Mouse (Mus musculus): Measurements from ENCODE around the gene Gnaq.

The Gnaq gene

DNA sequence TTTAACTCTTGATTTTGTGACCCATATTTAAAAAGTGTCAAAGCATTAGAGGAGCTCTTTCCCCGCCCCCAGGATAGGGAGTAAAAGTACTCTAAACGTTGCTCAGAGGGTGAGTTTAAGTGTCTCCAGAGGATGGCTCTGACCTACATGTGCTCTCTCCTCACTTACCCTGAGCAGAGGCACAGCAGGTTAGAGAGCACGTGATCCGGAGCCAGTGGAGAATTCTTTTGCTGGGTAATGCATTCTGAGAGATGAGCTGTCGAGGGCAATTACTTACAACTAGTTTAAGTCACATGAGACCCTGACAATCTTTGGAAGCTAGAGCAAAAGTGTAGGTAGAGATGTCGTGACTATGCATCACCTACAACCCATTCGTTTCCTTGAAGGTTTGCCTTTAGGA lies 168.7 kb downstream of the Gnaq start:
- intact Hi-C loops (cut with DNase I): no loop called here

DNA sequence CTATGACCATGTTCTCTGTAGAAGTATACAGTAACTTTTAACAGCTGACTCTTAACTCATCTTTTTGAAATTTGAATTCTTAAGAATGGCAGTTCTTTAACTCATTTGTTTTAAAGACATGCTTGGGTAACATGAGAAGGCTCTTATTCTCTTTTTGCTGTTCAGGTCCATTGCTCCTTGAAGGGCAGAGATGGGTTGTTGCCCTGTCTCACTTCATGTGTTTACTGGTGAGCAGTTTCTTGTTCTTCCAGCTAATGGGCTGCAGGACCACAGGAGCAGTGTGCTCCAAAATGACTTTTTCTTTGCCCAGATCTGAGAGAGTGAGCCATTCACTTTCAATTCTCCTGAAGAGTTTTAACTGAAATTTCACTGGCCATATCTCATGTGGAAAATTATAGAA lies 176.4 kb downstream of the Gnaq start:
- intact Hi-C loops (cut with DNase I): no loop called here

DNA sequence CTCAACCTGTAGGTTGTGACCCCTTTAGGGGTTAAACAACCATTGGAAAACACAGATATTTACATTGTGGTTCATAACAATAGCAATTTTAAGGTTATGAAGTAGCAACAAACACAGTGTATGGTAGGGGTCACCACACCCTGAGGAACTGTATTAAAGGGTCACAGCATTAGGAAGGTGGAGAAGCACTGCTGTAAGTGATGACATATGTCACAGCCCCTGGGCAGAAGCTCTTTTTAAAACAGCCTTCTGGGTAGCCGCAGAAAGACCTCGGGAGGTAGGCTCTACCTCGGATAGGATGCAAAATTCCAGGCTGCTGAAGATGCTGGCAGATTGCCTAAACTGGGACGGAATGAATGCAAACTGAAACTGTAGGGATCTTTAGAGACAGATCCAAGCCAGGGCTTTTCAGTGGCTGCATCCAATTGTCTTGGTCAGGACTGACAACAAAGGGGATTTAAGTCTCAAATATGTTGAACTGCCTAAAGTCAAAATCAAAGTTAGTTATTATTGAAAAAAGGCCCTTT lies 181.7 kb downstream of the Gnaq start:
- intact Hi-C loops (cut with DNase I): loop anchor here (10.0 kb wide), 1 partner anchor 50 kb away; no protein-coding TSS in a partner anchor

DNA sequence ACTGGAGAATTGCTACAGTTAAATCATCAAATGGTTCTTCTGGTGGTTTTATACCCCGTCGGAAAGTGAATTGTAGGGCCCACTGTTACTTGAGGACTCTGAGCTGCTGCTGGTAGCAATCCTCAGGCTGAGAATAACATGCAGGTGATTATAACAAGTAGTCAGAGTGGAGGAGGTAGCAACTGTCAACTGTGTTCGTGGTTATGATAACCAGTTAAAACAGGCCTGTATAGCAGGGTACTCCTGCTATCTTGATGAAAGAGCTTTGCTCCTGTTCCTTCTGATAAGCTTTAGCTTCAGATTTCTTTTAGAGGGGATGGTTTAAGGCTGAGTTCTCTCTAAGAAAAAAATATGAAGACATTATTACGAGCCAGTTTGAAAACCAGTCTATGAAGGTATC lies 182.9 kb downstream of the Gnaq start:
- intact Hi-C loops (cut with DNase I): loop anchor here (10.0 kb wide), 1 partner anchor 51 kb away; no protein-coding TSS in a partner anchor

DNA sequence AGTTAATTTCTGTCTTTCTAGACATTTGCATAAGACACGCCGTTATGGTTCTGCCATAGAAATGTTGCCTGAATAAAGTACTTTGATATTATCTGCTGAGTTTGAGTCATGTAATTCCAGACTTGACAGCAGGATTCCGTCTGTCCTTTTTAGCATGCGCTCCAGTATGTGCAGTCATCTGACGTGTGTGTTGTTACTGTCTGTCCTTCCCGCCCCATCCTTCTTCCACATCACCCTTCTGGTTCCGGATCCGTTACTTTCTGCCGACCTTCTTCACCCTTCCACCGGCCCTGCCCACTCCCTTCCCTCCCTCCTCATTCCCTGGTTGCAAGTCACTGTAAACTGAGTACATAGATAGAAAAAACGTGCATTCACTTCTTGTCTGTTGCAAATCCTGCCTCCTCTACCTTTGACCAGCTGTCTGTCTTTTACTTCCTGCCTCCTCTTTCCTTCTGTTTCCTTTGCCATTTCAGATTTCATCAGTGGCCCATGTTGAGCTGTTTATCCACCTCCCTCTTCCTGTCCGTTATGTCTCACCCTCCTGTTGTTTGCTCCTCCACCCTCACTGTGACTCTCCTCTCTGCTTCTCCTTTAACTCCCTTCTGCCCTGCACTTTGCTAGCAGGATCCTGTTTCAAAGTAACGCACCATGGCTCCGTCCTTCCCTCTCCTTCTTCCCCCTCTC lies 185.6 kb downstream of the Gnaq start:
- intact Hi-C loops (cut with DNase I): loop anchor here (10.0 kb wide), 1 partner anchor 53 kb away; no protein-coding TSS in a partner anchor

DNA sequence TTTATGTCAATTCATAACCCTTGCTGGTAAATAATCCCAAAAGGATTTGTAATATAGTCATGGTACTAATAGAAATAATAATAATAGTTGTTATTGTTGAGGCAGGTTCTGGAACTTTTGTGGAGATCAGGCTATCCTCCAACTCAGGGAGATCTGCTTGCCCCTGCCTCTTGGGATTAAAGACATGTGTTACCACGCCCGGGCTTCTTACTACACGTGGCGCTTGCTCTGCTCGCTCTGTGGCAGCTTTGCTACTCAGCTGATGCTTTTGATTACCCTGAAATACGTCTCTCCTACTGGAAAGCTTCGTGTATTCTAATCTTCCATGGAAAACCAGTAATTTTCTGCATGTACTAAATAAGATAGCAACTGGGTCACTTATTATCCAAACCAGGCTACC lies 187.4 kb downstream of the Gnaq start:
- intact Hi-C loops (cut with DNase I): loop anchor here (10.0 kb wide), 1 partner anchor 55 kb away; no protein-coding TSS in a partner anchor

DNA sequence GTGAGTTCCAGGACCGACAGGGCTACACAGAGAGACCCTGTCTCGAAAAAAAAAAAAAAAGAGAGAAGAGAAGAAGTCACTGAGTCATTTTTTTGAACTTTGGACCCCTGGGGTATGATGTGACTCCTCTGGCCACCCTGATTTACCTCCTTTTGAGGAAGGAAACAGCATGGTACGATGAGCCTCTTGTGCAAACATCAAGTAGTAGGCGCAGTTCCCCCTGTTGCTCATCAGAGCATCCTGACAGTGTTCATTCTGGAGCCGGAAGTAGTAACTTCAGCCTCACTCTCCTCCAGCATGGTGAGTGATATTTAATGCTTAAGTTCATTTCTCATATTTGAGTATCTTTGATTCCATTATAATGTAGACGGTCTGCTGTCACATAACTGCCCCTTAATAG lies 190.4 kb downstream of the Gnaq start:
- intact Hi-C loops (cut with DNase I): no loop called here

DNA sequence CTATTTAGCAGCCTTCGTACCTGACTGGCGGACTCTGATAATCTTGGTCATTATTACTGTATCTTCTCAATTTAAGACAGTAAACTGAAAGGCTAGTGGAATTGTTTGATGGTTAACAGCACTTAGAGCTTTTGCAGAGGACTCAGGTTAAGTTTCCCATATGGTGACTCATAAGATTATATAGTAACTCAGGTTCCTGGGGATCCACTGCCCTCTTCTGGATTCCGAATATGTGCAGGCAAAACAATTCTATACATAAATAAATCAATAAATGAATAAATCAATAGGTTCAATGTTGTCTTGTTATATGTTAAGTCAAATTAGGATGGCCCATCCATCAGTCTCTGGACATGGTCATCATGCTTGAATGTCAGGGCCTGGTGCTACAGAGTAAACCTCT lies 191.6 kb downstream of the Gnaq start:
- intact Hi-C loops (cut with DNase I): no loop called here

DNA sequence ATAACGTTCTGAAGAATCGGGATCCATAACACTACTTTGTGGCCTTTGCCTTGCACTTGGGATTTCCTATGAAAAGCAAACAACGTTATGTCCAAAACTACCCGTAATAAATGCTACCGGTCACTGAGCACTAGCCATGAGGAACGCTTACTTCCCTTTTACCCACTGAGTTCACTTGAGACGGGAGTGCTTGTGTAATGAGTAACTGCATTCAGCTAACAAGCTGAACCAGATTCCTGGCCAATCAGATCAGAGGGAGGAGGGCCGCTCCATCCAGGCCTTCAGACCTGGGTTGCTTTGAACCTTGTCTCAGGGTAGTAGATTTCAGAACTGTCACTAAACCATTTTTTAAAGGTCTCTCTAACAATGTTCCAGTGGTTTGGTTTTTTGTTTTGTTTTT lies 193.3 kb downstream of the Gnaq start:
- intact Hi-C loops (cut with DNase I): no loop called here

DNA sequence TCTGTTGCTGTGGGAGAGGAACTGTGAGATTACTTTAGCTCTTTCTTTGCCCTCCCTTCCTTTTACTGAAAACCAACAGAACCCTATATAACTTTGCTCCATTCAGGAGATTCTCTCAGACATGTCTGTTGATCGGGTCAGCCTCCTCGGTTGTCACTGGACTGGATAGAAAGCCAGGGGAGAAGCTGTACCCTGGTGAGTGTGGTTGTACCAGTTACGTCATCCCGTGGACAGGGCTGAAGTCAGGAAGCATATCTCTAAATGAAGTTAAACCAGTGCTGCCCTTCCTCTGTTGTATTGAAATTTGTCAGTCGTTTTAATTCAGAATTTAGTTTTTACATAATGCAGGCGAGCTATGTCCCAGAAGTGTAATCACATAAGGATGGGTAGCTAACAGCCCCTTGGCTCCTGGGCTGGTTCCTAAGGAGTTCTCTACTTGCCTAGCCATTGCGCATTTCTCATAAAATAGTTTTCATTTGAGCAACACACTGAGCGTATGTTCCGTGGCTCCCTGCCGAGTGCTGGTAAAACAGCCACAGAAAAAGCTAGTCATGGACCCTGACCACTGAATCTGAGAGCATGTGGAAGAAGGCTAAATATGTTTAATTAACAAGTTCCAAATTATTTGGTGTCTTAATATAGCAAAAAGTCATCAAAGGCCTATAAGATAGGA lies 194.9 kb downstream of the Gnaq start:
- intact Hi-C loops (cut with DNase I): no loop called here

DNA sequence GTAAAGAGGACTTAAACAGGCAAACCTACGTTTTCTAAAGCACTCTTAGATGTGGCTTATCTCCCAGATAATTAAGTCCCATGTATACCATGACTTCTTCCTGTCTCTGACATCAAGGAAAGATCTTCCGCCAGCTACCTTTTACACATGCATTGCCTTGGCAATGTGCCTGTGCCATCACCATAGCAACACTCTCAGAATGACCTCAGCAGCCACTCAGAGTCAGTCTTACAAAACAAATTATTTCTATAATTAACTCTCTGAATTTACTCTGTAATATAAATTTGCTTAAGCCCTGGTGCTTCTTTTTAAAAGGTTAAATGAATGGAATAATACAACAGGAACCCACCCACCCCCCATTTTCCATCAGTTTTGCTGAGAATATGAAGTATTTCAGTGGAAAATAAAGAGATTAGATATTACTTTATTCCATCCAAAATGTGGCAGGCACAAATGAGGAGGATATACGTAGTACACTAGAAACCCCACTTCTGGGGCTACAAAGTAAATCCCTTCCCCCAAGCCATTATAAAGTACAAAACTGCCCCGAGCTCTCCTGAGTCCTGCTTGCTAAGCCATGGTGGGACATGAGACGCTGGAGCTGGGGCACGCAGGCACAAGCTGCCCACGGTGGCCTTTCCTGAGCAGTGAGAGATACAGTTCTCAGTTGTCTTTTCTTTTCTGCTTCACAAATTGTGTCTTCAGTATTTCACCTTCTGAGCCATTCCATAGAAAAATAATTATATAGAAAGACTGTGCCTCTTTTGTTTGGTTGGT lies 195.6 kb downstream of the Gnaq start:
- intact Hi-C loops (cut with DNase I): no loop called here

DNA sequence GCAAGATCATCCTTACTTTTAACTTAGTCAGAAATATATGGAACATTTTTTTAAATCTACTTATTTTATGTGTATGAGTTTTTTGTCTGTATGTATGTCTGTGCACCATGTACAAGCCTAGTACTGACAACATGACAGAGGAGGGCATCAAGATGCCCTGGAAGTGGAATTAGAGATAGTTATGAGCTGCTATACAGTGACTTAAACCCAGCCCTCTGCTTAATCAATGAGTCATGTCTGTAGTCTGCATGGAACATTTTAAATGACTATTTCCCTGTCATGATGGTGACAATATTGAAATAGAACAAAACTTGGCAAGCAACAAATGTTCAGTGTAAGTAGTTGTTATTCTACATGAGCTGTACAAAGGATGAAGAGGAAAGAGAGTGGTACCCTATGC lies 196.4 kb downstream of the Gnaq start:
- intact Hi-C loops (cut with DNase I): no loop called here

DNA sequence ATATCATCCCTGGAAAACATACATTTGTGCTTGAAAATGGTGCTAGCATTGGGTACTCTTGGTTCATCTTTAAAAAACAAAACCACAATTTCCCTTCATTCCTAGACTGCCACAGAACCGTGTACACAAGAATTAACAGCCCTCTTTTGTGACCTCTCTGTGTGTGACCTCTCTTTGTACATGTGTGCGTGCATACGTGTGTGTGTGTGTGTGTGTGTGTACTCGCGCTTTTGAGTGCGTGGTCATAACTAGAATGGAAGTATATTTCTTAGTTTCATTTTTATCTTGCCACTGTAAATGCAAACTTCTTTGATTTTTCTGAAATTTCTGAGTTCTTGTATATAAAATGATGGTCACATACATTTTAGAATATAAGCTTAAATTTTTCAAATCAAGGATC lies 197.0 kb downstream of the Gnaq start:
- intact Hi-C loops (cut with DNase I): loop anchor here (5.0 kb wide), 1 partner anchor 202 kb away; no protein-coding TSS in a partner anchor

DNA sequence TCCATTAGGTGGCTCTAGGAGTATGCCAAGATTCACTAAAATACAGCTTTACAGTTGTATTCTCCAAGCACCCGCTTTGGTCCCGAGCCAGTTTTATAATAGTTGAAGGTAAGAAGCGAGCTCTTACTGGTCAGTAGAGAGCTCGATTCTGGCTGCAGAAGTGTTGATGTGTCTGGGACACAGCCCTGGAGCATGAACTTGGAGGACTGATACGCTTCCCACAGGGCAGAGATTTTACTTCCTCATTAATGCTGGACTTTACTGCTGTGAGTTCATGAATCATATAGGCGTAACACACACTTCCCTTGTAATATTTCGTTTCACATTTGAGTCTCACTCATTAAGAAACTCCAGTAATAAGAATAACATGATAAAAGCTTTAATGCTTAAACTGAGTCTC lies 197.5 kb downstream of the Gnaq start:
- intact Hi-C loops (cut with DNase I): loop anchor here (5.0 kb wide), 1 partner anchor 203 kb away; no protein-coding TSS in a partner anchor

DNA sequence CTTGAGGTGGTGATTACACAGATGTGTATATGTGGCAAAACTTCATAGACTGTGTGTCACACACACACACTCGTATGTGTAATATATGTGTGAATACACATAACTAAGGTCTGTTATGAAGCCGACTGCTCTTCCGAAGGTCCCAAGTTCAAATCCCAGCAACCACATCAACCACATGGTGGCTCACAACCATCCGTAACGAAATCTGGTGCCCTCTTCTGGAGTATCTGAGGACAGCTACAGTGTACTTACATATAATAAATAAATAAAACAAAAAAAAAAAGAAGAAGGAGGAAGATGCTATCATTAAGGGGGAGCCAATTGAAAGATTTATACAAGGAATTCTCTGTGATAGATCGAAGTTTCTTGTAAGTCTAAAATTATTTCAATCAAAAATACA lies 198.4 kb downstream of the Gnaq start:
- intact Hi-C loops (cut with DNase I): loop anchor here (5.0 kb wide), 1 partner anchor 204 kb away; no protein-coding TSS in a partner anchor

DNA sequence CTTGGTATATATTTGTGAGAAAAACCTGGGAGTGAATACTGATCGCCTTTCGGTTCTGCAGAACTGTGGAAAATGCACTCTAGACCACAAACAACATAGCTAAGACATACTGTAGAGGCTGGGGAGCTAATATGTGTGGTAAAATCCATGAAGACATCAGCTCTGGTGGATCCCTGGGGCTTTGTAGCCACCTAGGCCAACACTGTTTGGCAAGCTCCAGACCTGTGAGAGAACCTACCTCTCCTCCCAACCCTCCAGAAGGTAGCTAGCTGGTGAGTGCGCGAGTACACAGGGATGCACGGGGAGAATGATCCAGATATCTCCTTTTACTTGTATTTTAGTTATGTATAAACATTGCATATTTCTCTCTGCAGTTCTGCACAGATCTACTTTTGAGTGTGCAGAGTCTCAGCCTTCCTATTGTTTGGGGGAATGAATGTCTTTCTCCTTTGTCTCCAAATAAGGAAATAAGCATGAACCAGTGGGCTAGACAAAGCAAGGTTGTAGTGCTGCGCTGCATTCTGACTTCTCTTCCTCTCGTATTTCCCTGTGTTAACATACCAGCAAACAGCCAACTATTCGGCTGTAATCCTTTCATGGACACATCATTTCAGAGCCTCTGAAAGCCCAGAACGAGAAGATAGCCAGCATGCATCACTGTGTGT lies 205.4 kb downstream of the Gnaq start:
- intact Hi-C loops (cut with DNase I): loop anchor here (5.0 kb wide), 1 partner anchor 271 kb away; no protein-coding TSS in a partner anchor

DNA sequence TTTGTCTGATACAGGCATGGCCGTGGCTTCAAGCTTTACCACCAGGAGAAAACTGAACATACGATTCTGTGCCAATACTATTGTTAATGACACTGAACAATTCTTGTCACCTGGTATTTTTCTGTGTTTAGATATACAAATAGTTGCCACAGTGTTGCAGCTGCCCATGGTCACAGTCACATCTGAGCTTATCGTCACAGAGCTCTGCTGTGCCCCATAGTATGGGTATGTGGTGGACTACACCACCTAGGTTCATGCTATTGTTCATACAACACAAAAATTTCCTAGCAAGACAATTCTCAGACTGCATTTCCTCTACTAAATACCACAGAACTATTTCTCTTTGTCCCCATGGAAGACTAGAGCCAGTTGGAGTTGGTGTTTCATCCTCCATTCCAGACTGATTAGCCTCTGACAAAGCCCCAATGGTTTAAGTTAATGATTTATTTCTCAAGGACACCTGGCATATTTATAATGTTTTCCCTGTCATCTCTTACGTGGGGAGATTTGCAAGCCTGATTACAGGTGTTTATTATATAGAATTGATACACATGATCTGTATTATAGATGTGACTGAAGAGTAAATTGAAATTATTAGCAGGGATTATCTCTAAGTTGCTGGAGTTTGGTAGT lies 207.4 kb downstream of the Gnaq start:
- intact Hi-C loops (cut with DNase I): loop anchor here (5.0 kb wide), 1 partner anchor 273 kb away; no protein-coding TSS in a partner anchor

DNA sequence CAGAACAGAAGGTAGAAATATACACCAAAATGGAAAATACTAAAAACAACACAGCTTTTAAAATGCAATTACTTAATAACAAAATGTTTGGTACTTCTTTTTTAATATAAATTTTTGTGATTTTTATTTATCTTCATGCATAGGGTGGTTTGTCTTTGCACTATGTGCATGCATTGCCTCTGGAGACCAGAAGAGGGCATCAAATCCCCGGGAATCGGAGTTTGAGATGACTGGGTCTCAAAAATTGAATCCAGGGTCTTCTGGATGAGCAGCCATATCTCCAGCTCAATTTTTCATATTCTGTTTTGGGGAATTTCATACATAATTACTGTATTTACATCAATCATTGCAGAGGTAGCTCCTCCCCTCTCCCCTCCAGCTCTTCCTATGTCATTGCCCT lies 210.1 kb downstream of the Gnaq start:
- intact Hi-C loops (cut with DNase I): no loop called here

DNA sequence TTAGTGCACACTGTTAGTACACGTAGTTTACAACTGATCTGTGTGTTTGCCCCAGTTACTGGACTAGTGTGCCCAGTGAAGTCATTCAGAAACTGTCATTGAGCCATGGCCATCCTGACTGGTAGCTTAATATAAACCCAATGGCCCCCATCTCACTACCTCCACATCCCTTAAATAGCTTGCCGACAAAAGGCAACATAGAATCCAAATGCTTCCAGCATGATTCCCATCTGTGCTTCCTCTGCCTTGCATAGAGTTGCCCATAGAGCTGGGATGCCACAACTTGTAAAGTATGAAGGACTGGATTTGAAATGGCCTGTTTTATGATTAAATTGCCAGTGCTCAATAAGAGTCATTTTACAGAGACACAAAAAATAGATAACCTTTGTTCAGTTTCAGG lies 212.9 kb downstream of the Gnaq start:
- intact Hi-C loops (cut with DNase I): no loop called here

DNA sequence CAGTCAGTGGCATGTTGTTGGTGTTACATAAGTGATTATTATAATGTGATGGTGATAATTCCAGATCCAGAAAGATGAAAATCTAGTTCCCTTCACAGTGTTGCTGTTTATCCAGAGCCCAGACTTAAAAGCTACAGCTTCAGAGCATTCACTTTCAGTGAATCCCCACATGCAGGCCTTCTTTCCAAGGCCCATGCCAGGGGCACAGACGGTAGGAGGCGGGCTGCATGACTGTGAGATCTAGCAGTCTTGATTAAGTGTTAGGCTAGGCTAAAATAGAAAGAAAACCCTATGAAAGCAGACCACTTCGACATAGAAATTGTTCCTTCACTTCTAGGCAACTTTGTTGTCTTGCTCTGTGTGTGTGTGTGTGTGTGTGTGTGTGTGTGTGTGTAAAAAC lies 214.4 kb downstream of the Gnaq start:
- intact Hi-C loops (cut with DNase I): no loop called here

Measured in adrenal gland (tissue).